Mouse (Mus musculus): ENCODE data around the gene Lrp8. TPM values are rescaled to one million over a fixed set of nuclear protein-coding genes. Genes with fewer than 3 reads are reported as not detected.

Gene Lrp8
- polyA plus RNA-seq, 1 experiment from 2014 or later = 53.9 TPM

GRCm38 (mm10) chr4:107811716-107812330, 9.8 kb downstream of the Lrp8 start:
- Histone ChIP-seq H3K4me1 (peaks cover 20% of the 10 kb centered on the region), H3K9ac (no peak overlapping the region), H3K4me2 (replicated peaks) (no peak overlapping the region), H3K4me3 (no peak overlapping the region), H3K27ac (no peak overlapping the region), H3K27me3 (replicated peaks) (0 out of 2 replicates have a peak, but pooled peaks cover 2% of the 10 kb centered on the region), H3K9me3 (no peaks in the 10 kb centered on the region), H3K36me3 (peaks cover 35% of the 10 kb centered on the region)
- WGBS = 40% methylated on average over 10 of the region's 10 CpGs
- no peak for ATAC-seq (ENCODE audit: low FRiP score, low read depth)

DNA sequence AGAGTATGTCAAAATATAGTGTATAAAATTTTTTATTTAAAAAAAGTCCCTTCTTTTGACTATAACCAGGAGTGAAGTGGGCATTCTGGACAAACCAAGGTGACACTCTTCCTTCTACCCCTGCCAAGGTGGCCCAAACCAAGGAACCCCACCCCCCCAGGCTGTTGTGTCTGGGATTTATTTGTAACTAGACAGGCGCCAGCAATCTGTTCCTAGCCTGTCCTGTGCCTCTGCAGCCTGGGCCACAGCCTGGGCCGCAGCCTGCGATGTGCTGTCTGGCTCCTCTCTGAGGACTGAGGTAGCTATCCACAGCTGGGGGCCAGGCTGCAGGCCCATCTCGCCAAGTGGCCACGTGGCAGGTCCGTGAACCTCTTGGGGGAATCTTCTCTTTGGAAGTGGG, 10.3 kb downstream of the Lrp8 start:
- Histone ChIP-seq H3K4me3 (no peak overlapping the region), H3K9me3 (no peaks in the 10 kb centered on the region), H3K36me3 (peaks cover 31% of the 10 kb centered on the region), H3K4me2 (replicated peaks) (no peak overlapping the region), H3K4me1 (peaks cover 23% of the 10 kb centered on the region), H3K27me3 (replicated peaks) (0 out of 2 replicates have a peak, but pooled peaks cover 2% of the 10 kb centered on the region), H3K9ac (no peak overlapping the region), H3K27ac (no peak overlapping the region)
- WGBS = 82% methylated on average over 6 of the region's 6 CpGs
- ATAC-seq (ENCODE audit: low FRiP score, low read depth) = no peak

GRCm38 (mm10) chr4:107816459-107816858, 14.4 kb downstream of the Lrp8 start:
- peaks cover 45% of the 10 kb centered on the region for H3K4me1 ChIP-seq
- H3K9me3 ChIP-seq = no peaks in the 10 kb centered on the region
- 0 out of 2 replicates have a peak, but pooled peaks cover 2% of the 10 kb centered on the region for H3K27me3 ChIP-seq (replicated peaks)
- H3K27ac ChIP-seq = no peak overlapping the region
- no peak for ATAC-seq (ENCODE audit: low FRiP score, low read depth)
- 91% methylated on average over 4 of the region's 4 CpGs for WGBS
- no peak overlapping the region for H3K4me2 ChIP-seq (replicated peaks)
- no peak overlapping the region for H3K4me3 ChIP-seq
- peaks cover 13% of the 10 kb centered on the region for H3K36me3 ChIP-seq
- no peak overlapping the region for H3K9ac ChIP-seq

DNA sequence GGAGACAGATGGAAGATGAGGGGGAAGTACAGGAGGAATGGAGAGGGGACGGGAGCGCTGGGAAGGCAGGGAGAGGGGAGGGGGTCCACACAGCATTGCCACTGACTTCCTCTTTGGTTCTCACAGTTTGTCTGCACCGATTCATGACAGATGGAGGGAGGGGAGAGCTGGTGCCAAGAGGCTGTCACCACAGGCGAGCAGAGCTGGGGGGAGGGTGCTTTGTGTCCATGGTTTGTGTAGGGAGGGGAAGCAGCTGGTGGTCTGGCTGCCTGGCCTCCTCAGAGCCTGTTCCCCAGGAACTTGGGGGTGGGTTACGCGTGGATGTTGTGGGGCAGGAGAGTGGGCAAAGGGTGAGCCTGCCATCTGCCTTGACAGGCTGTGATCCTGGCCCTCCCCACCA, 15.4 kb downstream of the Lrp8 start:
- no peaks in the 10 kb centered on the region for H3K9me3 ChIP-seq
- no peak overlapping the region for H3K4me3 ChIP-seq
- H3K27ac ChIP-seq = no peak overlapping the region
- H3K9ac ChIP-seq = no peak overlapping the region; the same call in 1 of the 2 replicates
- H3K36me3 ChIP-seq = peaks cover 11% of the 10 kb centered on the region
- 0 out of 2 replicates have a peak, but pooled peaks cover 2% of the 10 kb centered on the region for H3K27me3 ChIP-seq (replicated peaks)
- 32% methylated on average over 6 of the region's 6 CpGs for WGBS
- H3K4me1 ChIP-seq = peaks cover 50% of the 10 kb centered on the region
- 0 out of 2 replicates have a peak overlapping the region, but pooled peaks have one; percentile 5 for H3K4me2 ChIP-seq (replicated peaks)
- ATAC-seq (ENCODE audit: low FRiP score, low read depth) = peak; percentile 52

GRCm38 (mm10) chr4:107819990-107820719, 18.1 kb downstream of the Lrp8 start:
- no peak overlapping the region for H3K4me3 ChIP-seq
- H3K4me2 ChIP-seq (replicated peaks) = peak overlapping the region; percentile 12; the same call in 1 of the 2 replicates
- 66% methylated on average over 16 of the region's 16 CpGs for WGBS
- no peak for ATAC-seq (ENCODE audit: low FRiP score, low read depth)
- H3K9ac ChIP-seq = 0 out of 2 replicates have a peak overlapping the region, but pooled peaks have one; percentile 19
- no peak overlapping the region for H3K27ac ChIP-seq
- H3K27me3 ChIP-seq (replicated peaks) = 0 out of 2 replicates have a peak, but pooled peaks cover 2% of the 10 kb centered on the region
- H3K4me1 ChIP-seq = peaks cover 77% of the 10 kb centered on the region
- no peaks in the 10 kb centered on the region for H3K9me3 ChIP-seq
- H3K36me3 ChIP-seq = no peaks in the 10 kb centered on the region; the same call in 1 of the 2 replicates

- H3K9ac ChIP-seq = no peak overlapping the region
- peak overlapping the region; percentile 12; the same call in 1 of the 2 replicates for H3K4me2 ChIP-seq (replicated peaks)
- no peak overlapping the region for H3K27ac ChIP-seq
- WGBS = 76% methylated on average over 8 of the region's 8 CpGs
- H3K4me1 ChIP-seq = peaks cover 86% of the 10 kb centered on the region
- no peak overlapping the region for H3K4me3 ChIP-seq
- no peaks in the 10 kb centered on the region for H3K9me3 ChIP-seq
- ATAC-seq (ENCODE audit: low FRiP score, low read depth) = no peak
- H3K36me3 ChIP-seq = no peaks in the 10 kb centered on the region; the same call in 1 of the 2 replicates
- no peaks in the 10 kb centered on the region for H3K27me3 ChIP-seq (replicated peaks)
Observed at GRCm38 (mm10) chr4:107820856-107821619, 19.0 kb downstream of the Lrp8 start.

DNA sequence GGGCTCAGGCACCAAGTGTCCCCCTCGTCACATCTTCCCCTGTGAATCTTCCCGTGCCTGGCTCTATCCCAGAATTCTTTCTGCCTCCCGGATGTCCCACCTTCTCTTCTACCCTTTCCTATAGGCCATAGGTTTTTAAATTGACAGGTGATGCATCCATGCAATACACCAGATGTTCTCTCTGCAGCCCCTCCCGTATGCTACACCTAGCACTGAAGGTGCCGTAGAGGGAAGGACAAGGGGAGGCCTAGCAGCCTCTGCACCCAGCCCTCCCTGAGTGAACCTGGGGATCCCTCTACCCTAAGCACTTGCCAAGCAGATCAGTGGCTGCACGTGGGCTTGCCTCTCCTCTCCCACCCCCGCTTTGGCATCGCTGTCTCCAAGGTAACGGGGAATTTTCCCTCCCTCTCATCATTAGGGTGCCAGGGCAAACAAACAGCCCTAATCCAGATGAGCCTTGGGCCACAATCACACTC, 20.9 kb downstream of the Lrp8 start:
- Histone ChIP-seq H3K4me3 (no peak overlapping the region), H3K9ac (no peak overlapping the region), H3K27ac (peak overlapping the region; percentile 17; the same call in 1 of the 2 replicates), H3K27me3 (replicated peaks) (no peaks in the 10 kb centered on the region), H3K36me3 (no peaks in the 10 kb centered on the region; the same call in 1 of the 2 replicates), H3K9me3 (no peaks in the 10 kb centered on the region), H3K4me2 (replicated peaks) (peak overlapping the region; percentile 40), H3K4me1 (peaks cover 94% of the 10 kb centered on the region)
- WGBS = 29% methylated on average over 9 of the region's 9 CpGs
- peak; percentile 60 for ATAC-seq (ENCODE audit: low FRiP score, low read depth)

GRCm38 (mm10) chr4:107823511-107823910, 21.4 kb downstream of the Lrp8 start:
- Histone ChIP-seq H3K36me3 (no peaks in the 10 kb centered on the region; the same call in 1 of the 2 replicates), H3K4me1 (peaks cover 95% of the 10 kb centered on the region), H3K9ac (no peak overlapping the region), H3K9me3 (no peaks in the 10 kb centered on the region), H3K27ac (peak overlapping the region; percentile 34; the same call in 1 of the 2 replicates), H3K4me2 (replicated peaks) (peak overlapping the region; percentile 40; the same call in 1 of the 2 replicates), H3K27me3 (replicated peaks) (no peaks in the 10 kb centered on the region), H3K4me3 (no peak overlapping the region)
- ATAC-seq (ENCODE audit: low FRiP score, low read depth) = peak; percentile 49
- 13% methylated on average over 11 of the region's 11 CpGs for WGBS

- Histone ChIP-seq H3K27me3 (replicated peaks) (no peaks in the 10 kb centered on the region), H3K4me1 (peaks cover 100% of the 10 kb centered on the region), H3K4me3 (no peak overlapping the region), H3K4me2 (replicated peaks) (peak overlapping the region; percentile 44), H3K36me3 (no peaks in the 10 kb centered on the region), H3K27ac (peak overlapping the region; percentile 82), H3K9me3 (no peaks in the 10 kb centered on the region), H3K9ac (peak overlapping the region; percentile 35; the same call in 1 of the 2 replicates)
- WGBS = 5% methylated on average over 10 of the region's 10 CpGs
- ATAC-seq (ENCODE audit: low FRiP score, low read depth) = peak; percentile 68
Observed at GRCm38 (mm10) chr4:107828727-107829218, 26.7 kb downstream of the Lrp8 start.

DNA sequence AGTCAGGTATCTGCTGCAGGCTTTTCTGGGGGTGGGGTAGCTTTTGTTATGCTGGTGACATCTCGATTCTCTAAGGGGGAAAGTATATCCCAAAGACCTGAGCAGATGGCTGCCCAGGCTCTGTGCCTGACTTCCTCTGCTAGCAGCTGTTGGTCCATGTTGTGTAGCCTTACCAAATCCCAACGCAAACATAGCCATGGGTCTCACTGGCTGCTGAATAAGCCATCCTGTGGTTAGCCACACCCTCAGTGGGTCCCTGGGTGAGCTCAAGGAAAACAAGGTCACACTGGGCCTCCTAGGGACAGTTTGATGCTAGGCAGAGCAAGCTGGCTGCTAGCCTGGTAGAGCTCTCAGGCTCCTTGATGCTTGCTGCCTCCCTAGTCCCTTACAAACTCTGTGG, 27.6 kb downstream of the Lrp8 start:
- Histone ChIP-seq H3K36me3 (no peaks in the 10 kb centered on the region), H3K4me1 (peaks cover 100% of the 10 kb centered on the region), H3K9me3 (no peaks in the 10 kb centered on the region), H3K9ac (no peak overlapping the region; the same call in 1 of the 2 replicates), H3K27ac (peak overlapping the region; percentile 82), H3K4me3 (no peak overlapping the region), H3K27me3 (replicated peaks) (no peaks in the 10 kb centered on the region), H3K4me2 (replicated peaks) (peak overlapping the region; percentile 44)
- 26% methylated on average over 2 of the region's 2 CpGs for WGBS
- no peak for ATAC-seq (ENCODE audit: low FRiP score, low read depth)

GRCm38 (mm10) chr4:107830189-107830588, 28.1 kb downstream of the Lrp8 start:
- Histone ChIP-seq H3K9ac (no peak overlapping the region; the same call in 1 of the 2 replicates), H3K9me3 (no peaks in the 10 kb centered on the region), H3K4me1 (peaks cover 100% of the 10 kb centered on the region), H3K27me3 (replicated peaks) (no peaks in the 10 kb centered on the region), H3K4me3 (no peak overlapping the region), H3K36me3 (no peaks in the 10 kb centered on the region), H3K4me2 (replicated peaks) (peak overlapping the region; percentile 44), H3K27ac (peak overlapping the region; percentile 82)
- 20% methylated on average over 10 of the region's 10 CpGs for WGBS
- ATAC-seq (ENCODE audit: low FRiP score, low read depth) = peak; percentile 14

Data from neural tube, embryonic 12.5 days (tissue).